In genomic region chr8:11215231-11215630, GRCm38 (mm10) we compare ENCODE assay signal across 8 mouse cellular contexts.
DNase-seq lines count a peak whose midpoint lies in the region; ATAC-seq and TF ChIP-seq lines count a peak whose summit lies in the region.

No protein-coding gene starts in this region.

- WGBS in heart, embryonic 13.5 days, result 40% methylated on average over 1 of the region's 1 CpGs
- 44% methylated on average over 1 of the region's 1 CpGs for WGBS in liver, embryonic 15.5 days (ENCODE audit: insufficient replicate concordance)
- 31% methylated on average over 1 of the region's 1 CpGs for WGBS in neural tube, embryonic 12.5 days

- H3K4me1 ChIP-seq in heart, embryonic 13.5 days, result peaks cover 5% of the 10 kb centered on the region
- no peaks in the 10 kb centered on the region for H3K4me1 ChIP-seq in liver, embryonic 15.5 days (replicated peaks)
- H3K4me1 ChIP-seq in neural tube, embryonic 12.5 days, result no peaks in the 10 kb centered on the region

- no peak overlapping the region for H3K4me2 ChIP-seq in heart, embryonic 13.5 days
- no peak overlapping the region for H3K4me2 ChIP-seq in liver, embryonic 15.5 days
- no peak overlapping the region for H3K4me2 ChIP-seq in neural tube, embryonic 12.5 days (replicated peaks)

- H3K27ac ChIP-seq in heart, embryonic 13.5 days (replicated peaks), result peak overlapping the region; percentile 5
- no peak overlapping the region for H3K27ac ChIP-seq in liver, embryonic 15.5 days (replicated peaks)
- no peak overlapping the region for H3K27ac ChIP-seq in neural tube, embryonic 12.5 days

- POLR2A ChIA-PET in Patski (lab: Charles Lee), result no interaction called here

- no peak overlapping the region for H3K4me3 ChIP-seq in C2C12 (ENCODE audit: insufficient read depth, poor library complexity, severe bottlenecking)
- no peak overlapping the region for H3K4me3 ChIP-seq in heart, embryonic 13.5 days
- H3K4me3 ChIP-seq in liver, embryonic 15.5 days (replicated peaks), result no peak overlapping the region
- no peak overlapping the region for H3K4me3 ChIP-seq in neural tube, embryonic 12.5 days

- CTCF ChIA-PET in Patski (lab: Charles Lee), result interaction anchor here (0.7 to 1.4 kb wide), 5 partner anchors 11 to 776 kb away, joined by 3 to 4 read pairs (median 4); no protein-coding TSS in a partner anchor

- peak; percentile 24 for TF ChIP-seq CTCF in C2C12 (IDR thresholded peaks at IDR 0.05; ENCODE audit: control insufficient read depth, insufficient read depth, insufficient read length)
- TF ChIP-seq CTCF in Patski (IDR thresholded peaks at IDR 0.05), result no peak

- H3ac ChIP-seq in C2C12 (ENCODE audit: control insufficient read depth, insufficient read length, low read depth), result no peak overlapping the region

- no peak for DNase-seq in Patski (ENCODE audit: low read depth, low spot score)
- peak; percentile 27 to 69 for DNase-seq in cerebellum, postnatal 25 days
- peak; percentile 61 for DNase-seq in kidney, postnatal 14 days

- H3K9me3 ChIP-seq in heart, embryonic 13.5 days, result no peaks in the 10 kb centered on the region
- no peaks in the 10 kb centered on the region for H3K9me3 ChIP-seq in liver, embryonic 15.5 days (replicated peaks)
- H3K9me3 ChIP-seq in neural tube, embryonic 12.5 days, result no peaks in the 10 kb centered on the region

- no peaks in the 10 kb centered on the region for H3K79me3 ChIP-seq in C2C12 (ENCODE audit: low read depth)

- peaks cover 11% of the 10 kb centered on the region for H3K36me3 ChIP-seq in C2C12 (ENCODE audit: control insufficient read depth, insufficient read depth)
- H3K36me3 ChIP-seq in heart, embryonic 13.5 days, result peaks cover 100% of the 10 kb centered on the region
- H3K36me3 ChIP-seq in liver, embryonic 15.5 days (replicated peaks), result no peaks in the 10 kb centered on the region
- H3K36me3 ChIP-seq in neural tube, embryonic 12.5 days, result no peaks in the 10 kb centered on the region

- H3K79me2 ChIP-seq in C2C12 (ENCODE audit: control insufficient read depth, insufficient read depth), result no peaks in the 10 kb centered on the region

- in situ Hi-C loops in Patski (cut with MboI; ENCODE audit: low pct_unique_long_range_greater_than_20kb), result no loop called here

- peak overlapping the region; percentile 40; the same call in 1 of the 2 replicates for H3K9ac ChIP-seq in heart, embryonic 13.5 days
- H3K9ac ChIP-seq in liver, embryonic 15.5 days, result no peak overlapping the region
- H3K9ac ChIP-seq in neural tube, embryonic 12.5 days, result no peak overlapping the region

- peak; percentile 75 for ATAC-seq in Patski
- no peak for ATAC-seq in heart, embryonic 13.5 days (ENCODE audit: extremely low read depth, insufficient number of reproducible peaks, low FRiP score, low TSS enrichment)
- ATAC-seq in liver, embryonic 15.5 days (ENCODE audit: insufficient read depth), result 0 out of 2 replicates have a peak, but pooled peaks have one; percentile 18
- ATAC-seq in neural tube, embryonic 12.5 days (ENCODE audit: low FRiP score, low read depth), result peak; percentile 66; the same call in 1 of the 2 replicates
- ATAC-seq in erythroblast, adult 5-6 weeks (replicated peaks; ENCODE audit: low FRiP score, poor library complexity, severe bottlenecking), result no peak

- no peaks in the 10 kb centered on the region for H3K27me3 ChIP-seq in C2C12 (ENCODE audit: control insufficient read depth, insufficient read depth, insufficient read length)
- H3K27me3 ChIP-seq in Patski, result no peaks in the 10 kb centered on the region
- no peaks in the 10 kb centered on the region for H3K27me3 ChIP-seq in heart, embryonic 13.5 days (replicated peaks)
- H3K27me3 ChIP-seq in liver, embryonic 15.5 days, result no peaks in the 10 kb centered on the region
- no peaks in the 10 kb centered on the region for H3K27me3 ChIP-seq in neural tube, embryonic 12.5 days (replicated peaks)

TF ChIP-seq in C2C12, 6 proteins besides CTCF, POLR2A, EP300 and RAD21:
- TF ChIP-seq MAX (IDR thresholded peaks at IDR 0.05) (no peak), MYOG (IDR thresholded peaks at IDR 0.05; ENCODE audit: control insufficient read depth, extremely low read depth, insufficient read length) (no peak), FOSL1 (IDR thresholded peaks at IDR 0.05; ENCODE audit: insufficient read depth, low read length, poor library complexity, severe bottlenecking) (no peak), MYOD1 (IDR thresholded peaks at IDR 0.05; ENCODE audit: control insufficient read depth, insufficient read length, low read depth) (no peak), USF1 (IDR thresholded peaks at IDR 0.05; ENCODE audit: low read depth) (no peak), CEBPB (IDR thresholded peaks at IDR 0.05; ENCODE audit: low read depth) (no peak)

Comparison
In these comparisons a context has a peak if more than half of its experiments do, and no peak if none do; other contexts are left out.
1. ATAC-seq: peak in Patski (single experiment), liver, embryonic 15.5 days (single experiment) and neural tube, embryonic 12.5 days (single experiment); none in heart, embryonic 13.5 days (single experiment) and erythroblast, adult 5-6 weeks (single experiment).